Mouse (Mus musculus): ENCODE data around the gene Mapk10. TPM values are rescaled to one million over a fixed set of nuclear protein-coding genes. Genes with fewer than 3 reads are reported as not detected.

Mapk10 gene
- polyA plus RNA-seq, 2 experiments: 0.48 to 0.60 TPM

DNA sequence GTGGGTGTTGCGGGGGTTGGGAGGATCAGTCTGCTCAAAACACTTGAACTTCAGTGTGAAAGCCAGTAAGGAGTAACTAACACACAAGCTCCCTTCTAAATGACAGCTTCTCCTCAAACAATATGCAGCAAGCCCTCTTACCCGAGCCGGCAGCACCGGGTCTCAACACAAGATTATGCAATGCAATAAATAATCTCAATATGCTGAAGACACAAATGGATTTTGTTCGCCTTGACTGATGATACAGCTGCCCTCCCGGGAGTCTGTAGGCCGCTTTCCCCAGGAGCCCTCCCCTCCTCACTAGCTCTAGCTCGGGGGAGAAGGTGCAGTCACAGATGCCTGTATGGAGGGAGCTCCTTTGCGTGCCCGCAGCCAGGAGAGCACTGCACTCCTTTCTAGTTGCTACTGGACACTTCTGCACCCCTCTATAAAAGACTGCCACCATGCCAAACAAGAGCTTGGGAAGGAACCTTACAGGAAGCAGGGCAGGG lies 3.1 kb downstream of the Mapk10 start:
- no peak for ATAC-seq (ENCODE audit: low FRiP score, low read depth)
- TF ChIP-seq POLR2A (IDR thresholded peaks at IDR 0.05; ENCODE audit: borderline replicate concordance, extremely low read depth, insufficient read depth, insufficient read length): no peak
- no peaks in the 10 kb centered on the region for H3K27me3 ChIP-seq (ENCODE audit: control insufficient read depth, insufficient read depth, low read length)
- H3K27ac ChIP-seq (replicated peaks; ENCODE audit: low read depth, low read length): no peak overlapping the region
- no peaks in the 10 kb centered on the region for H3K36me3 ChIP-seq (ENCODE audit: control insufficient read depth, insufficient read depth, low read length)
- 74% methylated on average over 10 of the region's 10 CpGs for WGBS
- H3K4me2 ChIP-seq (replicated peaks; ENCODE audit: low read depth, low read length, severe bottlenecking): no peak overlapping the region
- no peaks in the 10 kb centered on the region for H3K9me3 ChIP-seq (ENCODE audit: control insufficient read depth, low read length)
- DNase-seq (ENCODE audit: low spot score): no peak
- no peaks in the 10 kb centered on the region for H3K4me1 ChIP-seq (ENCODE audit: control insufficient read depth, insufficient read depth, low read length)
- H3K9ac ChIP-seq (ENCODE audit: low read depth, low read length, severe bottlenecking): no peak overlapping the region
- no peak overlapping the region for H3K4me3 ChIP-seq (replicated peaks; ENCODE audit: low read length)

- Histone ChIP-seq H3K27ac (replicated peaks; ENCODE audit: low read depth, low read length) (no peak overlapping the region), H3K4me1 (ENCODE audit: control insufficient read depth, insufficient read depth, low read length) (no peaks in the 10 kb centered on the region), H3K9me3 (ENCODE audit: control insufficient read depth, low read length) (no peaks in the 10 kb centered on the region), H3K36me3 (ENCODE audit: control insufficient read depth, insufficient read depth, low read length) (no peaks in the 10 kb centered on the region), H3K4me3 (replicated peaks; ENCODE audit: low read length) (no peak overlapping the region), H3K27me3 (ENCODE audit: control insufficient read depth, insufficient read depth, low read length) (no peaks in the 10 kb centered on the region), H3K9ac (ENCODE audit: low read depth, low read length, severe bottlenecking) (no peak overlapping the region), H3K4me2 (replicated peaks; ENCODE audit: low read depth, low read length, severe bottlenecking) (no peak overlapping the region)
- DNase-seq (ENCODE audit: low spot score) (no peak), ATAC-seq (ENCODE audit: low FRiP score, low read depth) (no peak)
- no peak for TF ChIP-seq POLR2A (IDR thresholded peaks at IDR 0.05; ENCODE audit: borderline replicate concordance, extremely low read depth, insufficient read depth, insufficient read length)
- 65% methylated on average over 2 of the region's 2 CpGs for WGBS
Measured at GRCm38 (mm10) chr5:103197796-103198325, 13.3 kb downstream of the Mapk10 start.

GRCm38 (mm10) chr5:103194549-103194948 lies 16.6 kb downstream of the Mapk10 start:
- H3K27me3 ChIP-seq (ENCODE audit: control insufficient read depth, insufficient read depth, low read length): no peaks in the 10 kb centered on the region
- no peak overlapping the region for H3K27ac ChIP-seq (replicated peaks; ENCODE audit: low read depth, low read length)
- no peak overlapping the region for H3K4me2 ChIP-seq (replicated peaks; ENCODE audit: low read depth, low read length, severe bottlenecking)
- no peak overlapping the region for H3K9ac ChIP-seq (ENCODE audit: low read depth, low read length, severe bottlenecking)
- WGBS: 85% methylated on average over 6 of the region's 6 CpGs
- ATAC-seq (ENCODE audit: low FRiP score, low read depth): no peak
- H3K4me3 ChIP-seq (replicated peaks; ENCODE audit: low read length): no peak overlapping the region
- H3K9me3 ChIP-seq (ENCODE audit: control insufficient read depth, low read length): no peaks in the 10 kb centered on the region
- no peaks in the 10 kb centered on the region for H3K36me3 ChIP-seq (ENCODE audit: control insufficient read depth, insufficient read depth, low read length)
- TF ChIP-seq POLR2A (IDR thresholded peaks at IDR 0.05; ENCODE audit: borderline replicate concordance, extremely low read depth, insufficient read depth, insufficient read length): no peak
- H3K4me1 ChIP-seq (ENCODE audit: control insufficient read depth, insufficient read depth, low read length): no peaks in the 10 kb centered on the region
- DNase-seq (ENCODE audit: low spot score): no peak

- TF ChIP-seq POLR2A (IDR thresholded peaks at IDR 0.05; ENCODE audit: borderline replicate concordance, extremely low read depth, insufficient read depth, insufficient read length): no peak
- H3K27me3 ChIP-seq (ENCODE audit: control insufficient read depth, insufficient read depth, low read length): no peaks in the 10 kb centered on the region
- no peaks in the 10 kb centered on the region for H3K36me3 ChIP-seq (ENCODE audit: control insufficient read depth, insufficient read depth, low read length)
- H3K27ac ChIP-seq (replicated peaks; ENCODE audit: low read depth, low read length): no peak overlapping the region
- H3K9ac ChIP-seq (ENCODE audit: low read depth, low read length, severe bottlenecking): no peak overlapping the region
- H3K4me3 ChIP-seq (replicated peaks; ENCODE audit: low read length): no peak overlapping the region
- no peaks in the 10 kb centered on the region for H3K4me1 ChIP-seq (ENCODE audit: control insufficient read depth, insufficient read depth, low read length)
- no peak overlapping the region for H3K4me2 ChIP-seq (replicated peaks; ENCODE audit: low read depth, low read length, severe bottlenecking)
- 61% methylated on average over 3 of the region's 3 CpGs for WGBS
- H3K9me3 ChIP-seq (ENCODE audit: control insufficient read depth, low read length): no peaks in the 10 kb centered on the region
- ATAC-seq (ENCODE audit: low FRiP score, low read depth): no peak
- DNase-seq (ENCODE audit: low spot score): no peak
Measured at GRCm38 (mm10) chr5:103193700-103194099, 17.4 kb downstream of the Mapk10 start.

GRCm38 (mm10) chr5:103191577-103191976 lies 19.6 kb downstream of the Mapk10 start:
- TF ChIP-seq POLR2A (IDR thresholded peaks at IDR 0.05; ENCODE audit: borderline replicate concordance, extremely low read depth, insufficient read depth, insufficient read length): no peak
- H3K27me3 ChIP-seq (ENCODE audit: control insufficient read depth, insufficient read depth, low read length): no peaks in the 10 kb centered on the region
- no peak overlapping the region for H3K27ac ChIP-seq (replicated peaks; ENCODE audit: low read depth, low read length)
- no peak overlapping the region for H3K4me3 ChIP-seq (replicated peaks; ENCODE audit: low read length)
- H3K9me3 ChIP-seq (ENCODE audit: control insufficient read depth, low read length): no peaks in the 10 kb centered on the region
- DNase-seq (ENCODE audit: low spot score) (no peak), ATAC-seq (ENCODE audit: low FRiP score, low read depth) (no peak)
- H3K4me1 ChIP-seq (ENCODE audit: control insufficient read depth, insufficient read depth, low read length): no peaks in the 10 kb centered on the region
- WGBS: 31% methylated on average over 4 of the region's 4 CpGs
- H3K36me3 ChIP-seq (ENCODE audit: control insufficient read depth, insufficient read depth, low read length): no peaks in the 10 kb centered on the region
- no peak overlapping the region for H3K9ac ChIP-seq (ENCODE audit: low read depth, low read length, severe bottlenecking)
- H3K4me2 ChIP-seq (replicated peaks; ENCODE audit: low read depth, low read length, severe bottlenecking): no peak overlapping the region

Data from limb, embryonic 14.5 days (tissue).